8 mouse cellular contexts compared by ENCODE assay signal in genomic region chr1:190796745-190797482, GRCm38 (mm10).
A peak's percentile ranks its signal among the peaks of the same experiment; 100 is the strongest.
DNase-seq lines count a peak whose midpoint lies in the region; ATAC-seq and TF ChIP-seq lines count a peak whose summit lies in the region.

No protein-coding gene starts in this region.

- H3K4me1 ChIP-seq in forebrain, embryonic 11.5 days (replicated peaks; ENCODE audit: control insufficient read depth, insufficient read depth, low read length), result peaks cover 3% of the 10 kb centered on the region; the same call in 1 of the 2 replicates
- H3K4me1 ChIP-seq in intestine, embryonic 14.5 days (replicated peaks; ENCODE audit: control insufficient read depth, insufficient read depth, low read length), result no peaks in the 10 kb centered on the region
- H3K4me1 ChIP-seq in midbrain, embryonic 13.5 days (replicated peaks), result peaks cover 17% of the 10 kb centered on the region

- no peak overlapping the region for H3K27ac ChIP-seq in forebrain, embryonic 11.5 days (ENCODE audit: low read depth, low read length)
- no peak overlapping the region for H3K27ac ChIP-seq in intestine, embryonic 14.5 days (ENCODE audit: low read depth)
- H3K27ac ChIP-seq in midbrain, embryonic 13.5 days, result peak overlapping the region; percentile 47; the same call in 1 of the 2 replicates

- DNase-seq in frontal cortex, postnatal 25 days (ENCODE audit: low spot score in 2 of 2), result no peak
- DNase-seq in brain, embryonic 14.5 days (ENCODE audit: low read depth), result peak; percentile 90
- peak; percentile 71 for DNase-seq in forebrain, embryonic 11.5 days (ENCODE audit: low spot score)
- DNase-seq in intestine, embryonic 14.5 days (ENCODE audit: low spot score), result peak; percentile 68
- peak; percentile 59 to 61 for DNase-seq in left cerebral cortex, postnatal 25 days (ENCODE audit: low spot score in 2 of 2)
- DNase-seq in thymus, postnatal 14 days, result no peak

- no peaks in the 10 kb centered on the region for H3K36me3 ChIP-seq in forebrain, embryonic 11.5 days (ENCODE audit: control insufficient read depth, insufficient read depth, low read length)
- peaks cover 38% of the 10 kb centered on the region for H3K36me3 ChIP-seq in intestine, embryonic 14.5 days (ENCODE audit: control insufficient read depth, insufficient read depth, low read length)
- H3K36me3 ChIP-seq in midbrain, embryonic 13.5 days, result peaks cover 24% of the 10 kb centered on the region

- peak; percentile 76 for ATAC-seq in frontal cortex, adult (ENCODE audit: low TSS enrichment)
- ATAC-seq in forebrain, embryonic 11.5 days (replicated peaks; ENCODE audit: low FRiP score), result 0 out of 2 replicates have a peak, but pooled peaks have one; percentile 58
- ATAC-seq in intestine, embryonic 14.5 days (replicated peaks; ENCODE audit: low FRiP score, low TSS enrichment, low read depth), result no peak
- ATAC-seq in midbrain, embryonic 13.5 days, result peak; percentile 40; the same call in 1 of the 2 replicates

- 38% methylated on average over 7 of the region's 7 CpGs for WGBS in forebrain, embryonic 11.5 days
- WGBS in intestine, embryonic 14.5 days, result 48% methylated on average over 7 of the region's 7 CpGs
- WGBS in midbrain, embryonic 13.5 days, result 34% methylated on average over 7 of the region's 7 CpGs

- no peak overlapping the region for H3K4me3 ChIP-seq in forebrain, embryonic 11.5 days (ENCODE audit: low read depth, low read length)
- H3K4me3 ChIP-seq in intestine, embryonic 14.5 days (ENCODE audit: low read depth, low read length), result no peak overlapping the region
- H3K4me3 ChIP-seq in midbrain, embryonic 13.5 days (replicated peaks), result no peak overlapping the region

- intact Hi-C loops in left cerebral cortex, postnatal 25 days (cut with DNase I), result loop anchor here (2.0 to 10.0 kb wide), 3 partner anchors 625 to 912 kb away; partner anchors contain the start of gene Prox1

- no peak overlapping the region for H3K9ac ChIP-seq in forebrain, embryonic 11.5 days (ENCODE audit: low read length)
- no peak overlapping the region for H3K9ac ChIP-seq in intestine, embryonic 14.5 days (ENCODE audit: low read length)
- H3K9ac ChIP-seq in midbrain, embryonic 13.5 days (replicated peaks), result 0 out of 2 replicates have a peak overlapping the region, but pooled peaks have one; percentile 23

- no peaks in the 10 kb centered on the region for H3K27me3 ChIP-seq in forebrain, embryonic 11.5 days (ENCODE audit: control insufficient read depth, insufficient read depth, low read length)
- H3K27me3 ChIP-seq in intestine, embryonic 14.5 days (replicated peaks; ENCODE audit: control insufficient read depth, insufficient read depth, low read length), result no peaks in the 10 kb centered on the region
- no peaks in the 10 kb centered on the region for H3K27me3 ChIP-seq in midbrain, embryonic 13.5 days

- peak; percentile 79; the same call in 1 of the 2 replicates for TF ChIP-seq CTCF in brain, embryonic 14.5 days (IDR thresholded peaks at IDR 0.05; ENCODE audit: borderline replicate concordance, extremely low read depth, insufficient read depth, insufficient read length)

- no peaks in the 10 kb centered on the region for H3K9me3 ChIP-seq in forebrain, embryonic 11.5 days (ENCODE audit: control insufficient read depth, low read length)
- no peaks in the 10 kb centered on the region for H3K9me3 ChIP-seq in intestine, embryonic 14.5 days (ENCODE audit: control insufficient read depth, low read length)
- H3K9me3 ChIP-seq in midbrain, embryonic 13.5 days, result no peaks in the 10 kb centered on the region

- no peak for TF ChIP-seq POLR2A in brain, embryonic 14.5 days (IDR thresholded peaks at IDR 0.05; ENCODE audit: borderline replicate concordance, extremely low read depth, insufficient read depth, insufficient read length, poor library complexity, severe bottlenecking)

- no peak overlapping the region for H3K4me2 ChIP-seq in forebrain, embryonic 11.5 days (ENCODE audit: low read depth, low read length, severe bottlenecking)
- H3K4me2 ChIP-seq in intestine, embryonic 14.5 days (ENCODE audit: low read length), result no peak overlapping the region
- H3K4me2 ChIP-seq in midbrain, embryonic 13.5 days (replicated peaks), result no peak overlapping the region

Comparison
In these comparisons a context has a peak if more than half of its experiments do, and no peak if none do; other contexts are left out.
1. DNase-seq: peak in brain, embryonic 14.5 days (single experiment), forebrain, embryonic 11.5 days (single experiment), intestine, embryonic 14.5 days (single experiment) and left cerebral cortex, postnatal 25 days (2 of 2); none in frontal cortex, postnatal 25 days (0 of 2) and thymus, postnatal 14 days (single experiment).